Mouse (Mus musculus) hindbrain, postnatal 0 days (tissue): ENCODE results near the gene Zfp408. TPM values are rescaled to one million over a fixed set of nuclear protein-coding genes. Genes with fewer than 3 reads are reported as not detected.
A peak's percentile ranks its signal among the peaks of the same experiment; 100 is the strongest.

Source experiments
- ATAC-seq: fragments of 200-750 bp; cut with Nextera tagmentation; 2 replicates; pipeline ENCODE4 v1.8.0; 2017; ENCODE audit warnings: mild to moderate bottlenecking, moderate TSS enrichment, moderate library complexity
- DNase-seq: peaks from one replicate; pipeline ENCODE4 v3.0.0-alpha.2; 2015; ENCODE audit warnings: low spot score
- H3K27ac ChIP-seq: fragments of 300-500 bp; sonication (generic); 2 replicates; pipeline ENCODE4 v1.5.1; 2014; ENCODE audit warnings: mild to moderate bottlenecking
- H3K27me3 ChIP-seq: fragments of 300-500 bp; sonication (generic); 2 replicates; pipeline ENCODE4 v1.6.1; 2014; ENCODE audit warnings: low read length, mixed read lengths; ENCODE audit not compliant: insufficient read depth
- H3K36me3 ChIP-seq: fragments of 300-500 bp; sonication (generic); 2 replicates; pipeline ENCODE4 v1.6.1; 2014; ENCODE audit warnings: low read length, mixed read lengths; ENCODE audit not compliant: insufficient read depth
- H3K4me1 ChIP-seq: fragments of 300-500 bp; sonication (generic); 2 replicates; pipeline ENCODE4 v1.6.1; 2014; ENCODE audit warnings: antibody characterized with exemption, low read length, mixed read lengths; ENCODE audit not compliant: insufficient read depth
- H3K4me2 ChIP-seq: fragments of 300-500 bp; sonication (generic); 2 replicates; pipeline ENCODE4 v1.6.1; 2014; ENCODE audit warnings: low read depth, mild to moderate bottlenecking, low read length, moderate library complexity, mixed read lengths
- H3K4me3 ChIP-seq: fragments of 300-500 bp; sonication (generic); 2 replicates; pipeline ENCODE4 v1.5.1; 2014; ENCODE audit warnings: low read length
- H3K9ac ChIP-seq: fragments of 300-500 bp; sonication (generic); replicated peaks from 2 replicates; pipeline ENCODE4 v1.6.1; 2014; ENCODE audit warnings: mild to moderate bottlenecking, low read length, moderate library complexity, mixed read lengths
- H3K9me3 ChIP-seq: fragments of 300-500 bp; sonication (generic); 2 replicates; pipeline ENCODE4 v1.6.1; 2016; ENCODE audit warnings: low read length, mixed read lengths
- CTCF ChIP-seq: IDR thresholded peaks from 2 replicates; pipeline ENCODE4 v1.5.1; 2016; ENCODE audit warnings: antibody characterized with exemption, control low read depth, low read depth
- WGBS: fragments of 180-500 bp; shearing (Covaris S2); extraction: QIAGEN DNeasy Blood & Tissue Kit; methylation state at CpG from one replicate; pipeline ENCODE4 v1.1.7; 2014; 5-methylcytosine and 5-hydroxymethylcytosine counted together
- polyA plus RNA-seq: library from polyadenylated mRNA; unstranded; fragments of >200 nt; fragmentation: Nextera tagmentation; extraction: Ambion mirVana; gene quantifications from 2 replicates; pipeline ENCODE4 v1.2.1, GENCODE M21; 2015
- total RNA-seq: library from RNA; depleted of rRNA; stranded (reverse); fragments of >200 nt; gene quantifications from 2 replicates; pipeline ENCODE4 v1.2.3, GENCODE M21; 2014

The Zfp408 gene
- total and polyA plus RNA-seq, 2 experiments from 2014 or later: 12.2 to 25.7 TPM

GRCm38 (mm10) chr2:91667747-91668146 lies 18.2 kb upstream of the Zfp408 start:
- H3K4me3 ChIP-seq: no peak overlapping the region
- no peak overlapping the region for H3K4me2 ChIP-seq
- TF ChIP-seq CTCF: no peak
- 79% methylated on average over 2 of the region's 2 CpGs for WGBS
- no peaks in the 10 kb centered on the region for H3K27me3 ChIP-seq
- H3K9me3 ChIP-seq: no peaks in the 10 kb centered on the region
- DNase-seq: no peak
- H3K36me3 ChIP-seq: peaks cover 60% of the 10 kb centered on the region
- H3K9ac ChIP-seq: no peak overlapping the region
- H3K27ac ChIP-seq: no peak overlapping the region
- H3K4me1 ChIP-seq: no peaks in the 10 kb centered on the region
- ATAC-seq: no peak

DNA sequence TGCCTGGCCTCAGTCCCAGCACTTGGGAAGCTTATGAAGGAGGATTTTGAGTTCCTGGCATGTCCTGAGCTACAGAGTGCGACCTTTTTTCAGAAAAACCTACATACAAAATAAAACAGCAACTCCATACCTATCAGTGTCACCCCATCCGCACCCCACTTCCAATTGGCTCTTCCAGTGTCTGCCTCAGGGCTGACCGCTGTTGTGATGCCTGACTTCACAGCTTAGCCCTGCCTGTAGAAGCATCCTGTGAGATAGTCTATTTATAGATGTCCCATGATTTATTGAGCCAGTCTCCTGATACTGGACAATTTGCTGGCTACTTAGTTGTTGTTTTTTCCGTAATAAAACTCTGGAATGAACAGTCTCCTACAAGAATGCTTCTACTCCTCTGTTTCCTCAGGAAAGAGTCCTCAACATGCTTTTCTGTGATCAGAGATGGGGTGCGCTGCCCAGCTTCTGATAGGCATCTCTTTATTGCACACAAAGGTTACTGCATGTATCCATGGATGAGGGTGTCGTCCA lies 16.9 kb upstream of the Zfp408 start:
- TF ChIP-seq CTCF: no peak
- Histone ChIP-seq H3K27me3 (no peaks in the 10 kb centered on the region), H3K4me1 (no peaks in the 10 kb centered on the region), H3K4me2 (no peak overlapping the region), H3K9ac (no peak overlapping the region), H3K4me3 (no peak overlapping the region), H3K36me3 (peaks cover 67% of the 10 kb centered on the region), H3K27ac (no peak overlapping the region), H3K9me3 (no peaks in the 10 kb centered on the region)
- DNase-seq (no peak), ATAC-seq (no peak)
- whole genome bisulfite sequencing: 95% methylated on average over 6 of the region's 6 CpGs

DNA sequence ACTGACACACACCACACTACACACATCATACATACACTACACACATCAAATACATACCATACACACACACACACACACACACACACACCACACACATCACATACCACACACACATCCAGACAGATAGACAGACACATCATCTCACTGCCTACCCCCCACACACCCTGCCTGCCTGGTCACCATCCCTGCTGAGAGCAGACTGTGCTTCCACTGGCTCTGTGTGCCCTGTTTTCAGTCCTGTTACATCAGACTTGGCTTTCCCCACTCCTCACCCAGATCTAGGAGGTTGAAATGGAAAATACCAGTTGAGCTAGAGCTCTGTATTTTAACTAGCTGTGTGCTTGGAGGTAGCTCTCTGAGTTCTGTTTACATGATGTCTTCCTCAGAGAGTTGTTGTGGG lies 15.2 kb upstream of the Zfp408 start:
- H3K27me3 ChIP-seq: no peaks in the 10 kb centered on the region
- no peak overlapping the region for H3K27ac ChIP-seq
- no peak overlapping the region for H3K9ac ChIP-seq
- DNase-seq (no peak), ATAC-seq (no peak; the same call in 1 of the 2 replicates)
- H3K9me3 ChIP-seq: no peaks in the 10 kb centered on the region
- no peaks in the 10 kb centered on the region for H3K4me1 ChIP-seq
- H3K36me3 ChIP-seq: peaks cover 65% of the 10 kb centered on the region
- no peak for TF ChIP-seq CTCF
- no peak overlapping the region for H3K4me3 ChIP-seq
- no peak overlapping the region for H3K4me2 ChIP-seq

DNA sequence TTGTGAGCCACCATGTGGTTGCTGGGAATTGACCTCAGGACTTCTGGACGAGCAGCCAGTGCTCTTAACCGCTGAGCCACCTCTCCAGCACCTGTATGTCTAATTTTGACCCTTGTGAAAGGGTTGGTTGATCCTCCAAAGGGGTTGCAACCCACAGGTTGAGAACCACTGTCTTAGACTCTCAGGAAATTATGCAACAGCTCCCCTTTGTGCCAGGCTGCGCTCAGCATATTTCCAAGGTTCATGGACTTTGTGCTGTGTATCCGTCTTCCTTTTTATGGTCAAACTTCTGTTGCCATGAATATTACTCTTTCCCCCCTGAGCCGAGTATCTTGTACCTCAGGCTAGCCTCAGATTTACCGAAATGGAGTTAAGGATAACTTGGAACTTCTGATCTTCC lies 11.4 kb upstream of the Zfp408 start:
- Histone ChIP-seq H3K4me2 (no peak overlapping the region), H3K27ac (no peak overlapping the region), H3K27me3 (no peaks in the 10 kb centered on the region), H3K9ac (no peak overlapping the region), H3K36me3 (peaks cover 70% of the 10 kb centered on the region), H3K9me3 (no peaks in the 10 kb centered on the region), H3K4me3 (no peak overlapping the region), H3K4me1 (no peaks in the 10 kb centered on the region)
- DNase-seq: no peak
- no peak for ATAC-seq
- WGBS: 91% methylated on average over 6 of the region's 6 CpGs
- TF ChIP-seq CTCF: no peak

DNA sequence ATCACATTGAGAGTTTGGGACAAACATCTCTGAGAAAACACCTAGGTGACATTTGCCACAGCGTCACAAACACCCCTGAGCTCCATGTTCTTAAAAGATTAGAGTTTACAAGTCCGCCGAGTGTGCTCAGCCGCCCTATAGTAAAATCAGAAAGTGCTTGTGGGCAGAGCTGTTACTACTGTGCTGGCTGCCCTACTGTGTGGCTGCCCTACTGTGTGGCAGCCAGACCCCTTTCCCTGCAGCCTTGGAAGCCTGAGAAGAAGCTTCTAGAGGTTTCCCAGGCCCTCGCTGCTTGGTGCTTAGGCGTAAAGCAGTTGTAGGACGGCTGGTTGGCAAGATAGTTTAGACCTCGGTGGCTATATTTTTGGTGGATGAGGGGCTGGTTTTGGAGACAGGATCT lies 10.1 kb upstream of the Zfp408 start:
- no peak for TF ChIP-seq CTCF
- WGBS: 95% methylated on average over 8 of the region's 8 CpGs

GRCm38 (mm10) chr2:91656774-91657173 lies 7.2 kb upstream of the Zfp408 start:
- DNase-seq (no peak), ATAC-seq (no peak)
- H3K27me3 ChIP-seq: no peaks in the 10 kb centered on the region
- no peaks in the 10 kb centered on the region for H3K4me1 ChIP-seq
- H3K36me3 ChIP-seq: peaks cover 68% of the 10 kb centered on the region
- no peak overlapping the region for H3K4me3 ChIP-seq
- H3K9ac ChIP-seq: no peak overlapping the region
- 76% methylated on average over 8 of the region's 8 CpGs for WGBS
- H3K4me2 ChIP-seq: no peak overlapping the region
- no peaks in the 10 kb centered on the region for H3K9me3 ChIP-seq
- peak; percentile 30 for TF ChIP-seq CTCF
- no peak overlapping the region for H3K27ac ChIP-seq

More for the DNA sequence above, 10.1 kb upstream of the Zfp408 start:
- Histone ChIP-seq H3K9ac (no peak overlapping the region), H3K4me3 (no peak overlapping the region), H3K36me3 (peaks cover 81% of the 10 kb centered on the region), H3K4me2 (no peak overlapping the region), H3K27ac (no peak overlapping the region), H3K4me1 (no peaks in the 10 kb centered on the region), H3K27me3 (no peaks in the 10 kb centered on the region), H3K9me3 (no peaks in the 10 kb centered on the region)
- DNase-seq (no peak), ATAC-seq (no peak)

DNA sequence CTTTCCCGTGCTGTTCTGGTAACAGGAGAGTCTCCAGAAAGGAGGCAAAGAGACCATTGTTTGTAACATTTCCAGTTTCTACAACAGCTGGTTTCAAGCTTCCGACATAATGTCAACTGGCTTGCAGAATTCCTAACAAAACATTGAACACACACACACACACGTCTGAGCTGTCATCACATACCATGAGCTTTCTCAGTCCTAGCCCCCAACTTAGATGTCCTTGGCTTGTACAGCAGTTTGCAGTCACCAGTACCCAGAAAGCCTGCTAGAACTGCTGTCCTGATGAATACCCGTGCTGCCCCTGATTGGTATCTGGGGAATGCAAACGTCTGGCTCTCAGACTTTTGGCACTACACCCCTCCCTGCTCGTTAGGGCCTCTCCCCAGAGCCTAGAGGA lies 6.2 kb upstream of the Zfp408 start:
- TF ChIP-seq CTCF: no peak
- 80% methylated on average over 6 of the region's 6 CpGs for WGBS

More for the DNA sequence above, 6.2 kb upstream of the Zfp408 start:
- Histone ChIP-seq H3K27ac (no peak overlapping the region), H3K9ac (no peak overlapping the region), H3K36me3 (peaks cover 61% of the 10 kb centered on the region), H3K4me2 (no peak overlapping the region), H3K27me3 (no peaks in the 10 kb centered on the region), H3K4me3 (no peak overlapping the region), H3K9me3 (no peaks in the 10 kb centered on the region), H3K4me1 (no peaks in the 10 kb centered on the region)
- no peak for DNase-seq
- ATAC-seq: no peak
